Mouse (Mus musculus) colon, adult 2 months (tissue): Measurements from ENCODE around the gene Slc25a10. TPM values are rescaled to one million over a fixed set of nuclear protein-coding genes. Genes with fewer than 3 reads are reported as not detected.

Source experiments
- polyA plus RNA-seq: library from polyadenylated mRNA; depleted of rRNA; stranded (reverse); fragments of >200 nt; gene quantifications from 2 replicates; pipeline ENCODE4 v1.2.3, GENCODE M21; 2012; rRNA removed

The Slc25a10 gene
- 357 and 440 TPM in 2 replicates for polyA plus RNA-seq

GRCm38 (mm10) chr11:120491317-120492023, at the start of gene Slc25a10:
Gene Slc25a10 (plus strand): TSS chr11:120491840.

GRCm38 (mm10) chr11:120442344-120442743, 49.3 kb upstream of the Slc25a10 start, which contains the start of gene Tspan10:
Gene Tspan10 (plus strand): TSS chr11:120442644.

GRCm38 (mm10) chr11:120453306-120453705, 38.3 kb upstream of the Slc25a10 start, which contains the start of gene Pde6g:
Gene Pde6g (minus strand): TSS chr11:120453500.

GRCm38 (mm10) chr11:120457772-120458751, 33.6 kb upstream of the Slc25a10 start, which contains the start of the genes Oxld1 and Ccdc137:
Gene Oxld1 (minus strand): TSS chr11:120458068.
Gene Ccdc137 (plus strand): TSS chr11:120458115.

GRCm38 (mm10) chr11:120467051-120467735, 24.4 kb upstream of the Slc25a10 start, which contains the start of gene Arl16:
Gene Arl16 (minus strand): TSS chr11:120467607.

GRCm38 (mm10) chr11:120484265-120484981, 7.2 kb upstream of the Slc25a10 start, which contains the start of gene Mrpl12:
Gene Mrpl12 (plus strand): TSS chr11:120484613.

GRCm38 (mm10) chr11:120530085-120530964, 38.7 kb downstream of the Slc25a10 start, which contains the start of gene Gcgr:
Gene Gcgr (plus strand): TSS chr11:120530699.

Other genes with a start within 250 kb of the Slc25a10 start
- 1,314 and 1,733 TPM in 2 replicates for gene Actg1, start 143.3 kb upstream of the Slc25a10 start, polyA plus RNA-seq
- 0.16 TPM in 1 of 2 replicates, not detected in the other for gene Fscn2, start 130.3 kb upstream of the Slc25a10 start, polyA plus RNA-seq
- 64.7 and 65.7 TPM in 2 replicates for gene Faap100, start 113.1 kb upstream of the Slc25a10 start, polyA plus RNA-seq
- gene Nploc4, start 54.1 kb upstream of the Slc25a10 start, polyA plus RNA-seq = 62.4 and 84.3 TPM in 2 replicates
- gene Tspan10, start 49.2 kb upstream of the Slc25a10 start, polyA plus RNA-seq = 0.19 and 0.41 TPM in 2 replicates
- gene Pde6g, start 38.3 kb upstream of the Slc25a10 start, polyA plus RNA-seq = 0.55 and 0.56 TPM in 2 replicates
- gene Oxld1, start 33.8 kb upstream of the Slc25a10 start, polyA plus RNA-seq = 25.9 and 35.8 TPM in 2 replicates
- gene Ccdc137, start 33.7 kb upstream of the Slc25a10 start, polyA plus RNA-seq = 9.6 and 10.4 TPM in 2 replicates
- gene Arl16, start 24.2 kb upstream of the Slc25a10 start, polyA plus RNA-seq = 23.7 and 24.4 TPM in 2 replicates
- gene Mrpl12, start 7.2 kb upstream of the Slc25a10 start, polyA plus RNA-seq = 196 and 363 TPM in 2 replicates
- gene Gcgr, start 38.9 kb downstream of the Slc25a10 start, polyA plus RNA-seq = 0.35 and 0.95 TPM in 2 replicates
- gene Mcrip1, start 57.9 kb downstream of the Slc25a10 start, polyA plus RNA-seq = 51.3 and 59.4 TPM in 2 replicates
- gene Ppp1r27, start 59.3 kb downstream of the Slc25a10 start, polyA plus RNA-seq = 0.22 TPM in 1 of 2 replicates, not detected in the other
- 238 and 254 TPM in 2 replicates for gene P4hb, start 81.4 kb downstream of the Slc25a10 start, polyA plus RNA-seq
- gene Arhgdia, start 89.8 kb downstream of the Slc25a10 start, polyA plus RNA-seq = 643 and 823 TPM in 2 replicates
- gene Alyref, start 106.5 kb downstream of the Slc25a10 start, polyA plus RNA-seq = 25.4 and 31.6 TPM in 2 replicates
- gene Anapc11, start 106.6 kb downstream of the Slc25a10 start, polyA plus RNA-seq = 119 and 133 TPM in 2 replicates
- 5.5 and 6.3 TPM in 2 replicates for gene Npb, start 116.6 kb downstream of the Slc25a10 start, polyA plus RNA-seq
- gene Pcyt2, start 126.1 kb downstream of the Slc25a10 start, polyA plus RNA-seq = 325 and 389 TPM in 2 replicates
- 109 and 125 TPM in 2 replicates for gene Sirt7, start 133.4 kb downstream of the Slc25a10 start, polyA plus RNA-seq
- 32.4 and 38.3 TPM in 2 replicates for gene Mafg, start 141.8 kb downstream of the Slc25a10 start, polyA plus RNA-seq
- 30.3 and 39.3 TPM in 2 replicates for gene Pycr1, start 151.9 kb downstream of the Slc25a10 start, polyA plus RNA-seq
- 0.13 and 0.42 TPM in 2 replicates for gene Myadml2, start 156.3 kb downstream of the Slc25a10 start, polyA plus RNA-seq
- 0.80 and 0.83 TPM in 2 replicates for gene Notum, start 169.3 kb downstream of the Slc25a10 start, polyA plus RNA-seq
- gene Aspscr1, start 181.1 kb downstream of the Slc25a10 start, polyA plus RNA-seq = 93.2 and 102 TPM in 2 replicates
- 73.6 and 85.1 TPM in 2 replicates for gene Cenpx, start 221.9 kb downstream of the Slc25a10 start, polyA plus RNA-seq
- 39.0 and 42.1 TPM in 2 replicates for gene Lrrc45, start 222.1 kb downstream of the Slc25a10 start, polyA plus RNA-seq
- 18.7 and 26.9 TPM in 2 replicates for gene Rac3, start 229.6 kb downstream of the Slc25a10 start, polyA plus RNA-seq
- 198 and 220 TPM in 2 replicates for gene Dcxr, start 235.4 kb downstream of the Slc25a10 start, polyA plus RNA-seq
- 100 and 126 TPM in 2 replicates for gene Cbr2, start 240.3 kb downstream of the Slc25a10 start, polyA plus RNA-seq